Mouse (Mus musculus) midbrain, embryonic 10.5 days (tissue): ENCODE data around the gene Zdhhc19. TPM values are rescaled to one million over a fixed set of nuclear protein-coding genes. Genes with fewer than 3 reads are reported as not detected.
"Not testable (repeated sequence)": the region's sequence is repeated elsewhere in the genome, so short reads cannot be mapped to it uniquely, and the experiment has no call there.

Experiments
- DNase-seq: peaks from one replicate; pipeline ENCODE4 v3.0.0-alpha.2; 2017; ENCODE audit warnings: low spot score
- H3K27ac ChIP-seq: fragments of 300-500 bp; sonication (generic); replicated peaks from 2 replicates; pipeline ENCODE4 v1.5.1; 2016; ENCODE audit warnings: mild to moderate bottlenecking
- H3K27me3 ChIP-seq: fragments of 300-500 bp; sonication (generic); 2 replicates; pipeline ENCODE4 v1.6.1; 2016; ENCODE audit warnings: low read depth, mild to moderate bottlenecking; ENCODE audit not compliant: poor library complexity, severe bottlenecking
- H3K36me3 ChIP-seq: fragments of 300-500 bp; sonication (generic); 2 replicates; pipeline ENCODE4 v1.6.1; 2016; ENCODE audit warnings: mild to moderate bottlenecking, moderate library complexity
- H3K4me1 ChIP-seq: fragments of 300-500 bp; sonication (generic); 2 replicates; pipeline ENCODE4 v1.6.1; 2016
- H3K4me3 ChIP-seq: fragments of 300-500 bp; sonication (generic); 2 replicates; pipeline ENCODE4 v1.5.1; 2016; ENCODE audit warnings: mild to moderate bottlenecking, moderate library complexity
- H3K9me3 ChIP-seq: fragments of 300-500 bp; sonication (generic); replicated peaks from 2 replicates; pipeline ENCODE4 v1.6.1; 2016; ENCODE audit warnings: mild to moderate bottlenecking
- WGBS: fragments of 180-500 bp; shearing (Covaris S2); methylation state at CpG from one replicate; pipeline ENCODE4 v1.1.7; 2016; 5-methylcytosine and 5-hydroxymethylcytosine counted together
- polyA plus RNA-seq: library from polyadenylated mRNA; unstranded; fragments of >200 nt; fragmentation: Nextera tagmentation; extraction: Ambion mirVana; gene quantifications from 2 replicates; pipeline ENCODE4 v1.2.1, GENCODE M21; 2016

Zdhhc19 gene
- polyA plus RNA-seq, 1 experiment from 2014 or later: not detected

GRCm38 (mm10) chr16:32464908-32465307 is 31.2 kb upstream of the Zdhhc19 start:
- DNase-seq: no peak
- WGBS: 0% methylated on average over 1 of the region's 1 CpGs
- Histone ChIP-seq H3K36me3 (peaks cover 57% of the 10 kb centered on the region), H3K4me3 (no peak overlapping the region), H3K9me3 (no peaks in the 10 kb centered on the region), H3K4me1 (no peaks in the 10 kb centered on the region), H3K27ac (no peak overlapping the region), H3K27me3 (no peaks in the 10 kb centered on the region)

DNA sequence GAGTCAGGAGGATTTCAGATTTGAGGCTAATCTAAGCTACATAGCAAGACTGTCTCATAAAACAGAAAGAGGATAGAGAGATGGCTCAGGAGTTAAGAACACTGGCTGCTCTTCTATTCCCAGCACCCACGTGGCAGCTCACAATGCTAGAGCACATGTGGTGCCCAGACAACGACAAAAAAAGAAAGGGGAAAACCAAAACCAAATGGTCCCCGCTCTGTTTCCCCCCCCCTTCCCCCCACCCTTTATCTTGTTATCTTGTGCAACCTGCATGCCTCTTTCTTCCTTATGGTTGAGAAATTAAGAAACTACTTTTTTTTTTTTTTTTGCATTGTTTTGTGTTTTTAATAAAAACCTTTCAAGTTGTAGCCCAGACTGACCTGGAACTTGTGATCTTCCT is 27.6 kb upstream of the Zdhhc19 start:
- H3K4me1 ChIP-seq: peaks cover 5% of the 10 kb centered on the region; the same call in 1 of the 2 replicates
- no peaks in the 10 kb centered on the region for H3K9me3 ChIP-seq
- no peak overlapping the region for H3K27ac ChIP-seq
- H3K27me3 ChIP-seq: no peaks in the 10 kb centered on the region
- 83% methylated on average over 3 of the region's 3 CpGs for WGBS
- no peak for DNase-seq
- peaks cover 78% of the 10 kb centered on the region for H3K36me3 ChIP-seq
- H3K4me3 ChIP-seq: no peak overlapping the region

- Histone ChIP-seq H3K27ac (no peak overlapping the region), H3K9me3 (no peaks in the 10 kb centered on the region), H3K36me3 (peaks cover 67% of the 10 kb centered on the region), H3K4me1 (peaks cover 5% of the 10 kb centered on the region; the same call in 1 of the 2 replicates), H3K27me3 (no peaks in the 10 kb centered on the region), H3K4me3 (no peak overlapping the region)
- no peak for DNase-seq
- 86% methylated on average over 5 of the region's 5 CpGs for WGBS
These were observed 26.5 kb upstream of the Zdhhc19 start for GRCm38 (mm10) chr16:32469404-32470105.

DNA sequence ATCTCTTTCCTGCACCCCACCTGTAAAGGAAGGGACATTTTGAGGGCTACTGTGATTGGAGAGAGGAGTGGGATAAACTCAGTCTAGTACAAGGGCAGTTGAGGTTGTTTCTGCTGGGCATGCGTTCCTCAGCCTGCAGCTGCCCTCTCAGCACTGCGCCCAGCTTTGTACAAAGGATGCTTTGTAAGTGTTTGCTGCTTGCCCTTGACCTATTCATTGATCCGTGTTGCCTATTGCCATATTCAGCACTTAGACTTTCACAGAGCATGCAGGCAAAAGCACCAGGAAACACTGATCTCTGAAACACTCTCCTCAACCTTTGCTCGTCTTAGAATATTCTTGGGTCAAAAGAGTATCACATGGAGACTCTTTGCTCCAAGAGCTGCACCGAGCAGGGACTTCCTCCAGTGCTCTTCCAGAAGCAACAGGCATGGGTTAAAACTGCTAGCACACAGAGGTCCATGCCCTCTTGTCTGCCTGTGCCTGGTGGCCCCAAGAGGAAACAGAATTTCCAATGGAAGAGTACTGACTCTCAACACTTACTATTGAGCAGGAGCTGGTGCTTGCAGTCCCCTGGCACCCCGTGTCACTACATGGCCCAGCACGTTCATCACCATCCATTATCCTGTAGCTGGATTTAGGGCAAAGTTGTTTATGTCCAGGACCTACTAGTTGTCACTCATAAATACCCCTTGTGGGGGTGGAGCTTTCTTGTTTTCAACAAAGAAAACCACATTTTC is 23.6 kb upstream of the Zdhhc19 start:
- H3K27me3 ChIP-seq: no peaks in the 10 kb centered on the region
- no peak for DNase-seq
- peaks cover 53% of the 10 kb centered on the region for H3K36me3 ChIP-seq
- peaks cover 5% of the 10 kb centered on the region; the same call in 1 of the 2 replicates for H3K4me1 ChIP-seq
- 86% methylated on average over 7 of the region's 7 CpGs for WGBS
- no peak overlapping the region for H3K4me3 ChIP-seq
- no peak overlapping the region; the same call in 1 of the 2 replicates for H3K27ac ChIP-seq
- no peaks in the 10 kb centered on the region for H3K9me3 ChIP-seq

- Histone ChIP-seq H3K27ac (no peak overlapping the region), H3K4me3 (no peak overlapping the region), H3K9me3 (no peaks in the 10 kb centered on the region), H3K36me3 (peaks cover 8% of the 10 kb centered on the region), H3K27me3 (no peaks in the 10 kb centered on the region), H3K4me1 (peaks cover 3% of the 10 kb centered on the region; the same call in 1 of the 2 replicates)
- WGBS: 91% methylated on average over 6 of the region's 6 CpGs
- DNase-seq: no peak
These were observed 18.8 kb upstream of the Zdhhc19 start for GRCm38 (mm10) chr16:32477315-32477714.

DNA sequence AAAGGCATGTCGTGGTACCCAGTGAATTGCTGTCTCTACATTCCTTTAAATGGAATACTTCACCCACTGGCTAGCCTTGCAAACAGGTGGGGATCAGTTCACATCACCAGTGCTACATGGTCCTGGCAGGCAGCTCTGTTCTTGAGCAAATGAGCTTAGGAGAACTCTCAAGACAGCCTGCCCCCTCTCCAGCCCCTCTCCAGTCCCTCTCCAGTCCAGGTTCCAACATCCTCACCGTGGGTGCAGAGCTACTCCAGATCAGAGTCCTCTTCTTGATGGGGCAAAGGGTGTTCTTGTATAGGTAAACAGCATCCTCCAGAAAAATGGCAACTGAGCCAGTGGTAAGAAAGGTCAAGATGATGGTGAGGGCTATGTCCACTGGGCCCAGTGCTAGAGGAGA is 16.6 kb upstream of the Zdhhc19 start:
- no peak overlapping the region for H3K27ac ChIP-seq
- WGBS: 70% methylated on average over 2 of the region's 2 CpGs
- H3K4me3 ChIP-seq: no peak overlapping the region
- no peaks in the 10 kb centered on the region for H3K27me3 ChIP-seq
- DNase-seq: no peak
- H3K4me1 ChIP-seq: peaks cover 6% of the 10 kb centered on the region
- no peaks in the 10 kb centered on the region for H3K9me3 ChIP-seq
- no peaks in the 10 kb centered on the region for H3K36me3 ChIP-seq

- no peak overlapping the region for H3K4me3 ChIP-seq
- no peaks in the 10 kb centered on the region for H3K36me3 ChIP-seq
- no peaks in the 10 kb centered on the region for H3K27me3 ChIP-seq
- DNase-seq: no peak
- WGBS: 51% methylated on average over 7 of the region's 7 CpGs
- H3K9me3 ChIP-seq: no peaks in the 10 kb centered on the region
- no peak overlapping the region; the same call in 1 of the 2 replicates for H3K27ac ChIP-seq
- peaks cover 20% of the 10 kb centered on the region for H3K4me1 ChIP-seq
These were observed 11.6 kb upstream of the Zdhhc19 start for GRCm38 (mm10) chr16:32484431-32484871.

- Histone ChIP-seq H3K36me3 (no peaks in the 10 kb centered on the region), H3K4me1 (peaks cover 20% of the 10 kb centered on the region), H3K27me3 (no peaks in the 10 kb centered on the region), H3K4me3 (no peak overlapping the region), H3K27ac (no peak overlapping the region), H3K9me3 (no peaks in the 10 kb centered on the region)
- DNase-seq: no peak
- WGBS: 85% methylated on average over 2 of the region's 2 CpGs
These were observed 10.9 kb upstream of the Zdhhc19 start for GRCm38 (mm10) chr16:32485209-32485608.

DNA sequence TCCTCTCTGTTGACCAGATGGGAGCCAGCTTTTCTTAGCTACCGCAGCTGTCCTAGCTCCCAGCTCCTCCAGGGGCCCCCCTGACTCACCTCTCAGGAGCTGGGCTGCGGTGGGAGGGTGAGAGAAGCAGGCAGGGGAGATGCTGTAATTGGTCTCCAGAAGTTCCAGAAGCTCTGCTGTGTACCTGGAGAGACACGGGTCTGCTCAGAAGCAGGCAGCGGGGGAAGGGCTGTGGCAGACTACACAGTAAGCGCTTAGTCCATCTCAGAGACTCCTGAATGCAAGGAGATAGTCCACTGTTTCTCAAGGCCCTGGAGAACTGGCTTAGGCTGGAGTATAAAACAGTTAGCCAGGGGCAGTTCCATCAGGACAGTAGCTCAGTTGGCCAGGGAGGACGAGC is 10.0 kb upstream of the Zdhhc19 start:
- no peaks in the 10 kb centered on the region for H3K36me3 ChIP-seq
- no peak overlapping the region for H3K27ac ChIP-seq
- H3K4me1 ChIP-seq: peaks cover 20% of the 10 kb centered on the region
- H3K27me3 ChIP-seq: no peaks in the 10 kb centered on the region
- H3K4me3 ChIP-seq: no peak overlapping the region
- H3K9me3 ChIP-seq: no peaks in the 10 kb centered on the region
- DNase-seq: no peak
- WGBS: 83% methylated on average over 6 of the region's 6 CpGs

- WGBS: 61% methylated on average over 15 of the region's 15 CpGs
- Histone ChIP-seq H3K36me3 (no peaks in the 10 kb centered on the region), H3K27me3 (no peaks in the 10 kb centered on the region), H3K9me3 (no peaks in the 10 kb centered on the region), H3K27ac (no peak within 1 kb of the TSS), H3K4me3 (no peak within 1 kb of the TSS), H3K4me1 (peaks cover 20% of the 10 kb centered on the region)
- DNase-seq: no peak
These were observed 8.6 kb upstream of the Zdhhc19 start, which contains the start of gene Slc51a for GRCm38 (mm10) chr16:32487234-32488111. Gene Slc51a, minus strand, starts transcription at chr16:32487879.

DNA sequence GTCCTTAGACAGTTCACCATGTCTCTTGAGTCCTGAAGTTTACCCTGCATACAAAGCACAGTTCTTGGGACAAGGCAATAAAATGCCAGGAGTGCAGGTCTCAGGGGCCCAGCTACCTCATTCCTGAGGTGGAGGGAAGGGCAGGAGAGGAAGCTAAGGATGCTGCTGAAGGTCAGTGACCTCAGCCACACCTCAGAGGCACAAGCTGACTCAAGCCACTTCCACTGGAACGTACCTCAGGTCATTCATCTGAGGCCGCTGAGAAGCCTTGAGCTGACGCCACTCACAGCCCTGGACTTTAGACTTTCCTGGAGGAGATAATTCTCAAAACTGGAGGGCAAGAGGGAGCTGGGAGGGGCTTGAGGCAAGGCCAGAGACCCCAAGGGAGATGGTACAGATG is 7.1 kb upstream of the Zdhhc19 start:
- Histone ChIP-seq H3K4me1 (peaks cover 18% of the 10 kb centered on the region), H3K9me3 (no peaks in the 10 kb centered on the region), H3K27me3 (no peaks in the 10 kb centered on the region), H3K27ac (no peak overlapping the region), H3K4me3 (no peak overlapping the region), H3K36me3 (no peaks in the 10 kb centered on the region)
- no peak for DNase-seq
- 93% methylated on average over 3 of the region's 3 CpGs for WGBS

DNA sequence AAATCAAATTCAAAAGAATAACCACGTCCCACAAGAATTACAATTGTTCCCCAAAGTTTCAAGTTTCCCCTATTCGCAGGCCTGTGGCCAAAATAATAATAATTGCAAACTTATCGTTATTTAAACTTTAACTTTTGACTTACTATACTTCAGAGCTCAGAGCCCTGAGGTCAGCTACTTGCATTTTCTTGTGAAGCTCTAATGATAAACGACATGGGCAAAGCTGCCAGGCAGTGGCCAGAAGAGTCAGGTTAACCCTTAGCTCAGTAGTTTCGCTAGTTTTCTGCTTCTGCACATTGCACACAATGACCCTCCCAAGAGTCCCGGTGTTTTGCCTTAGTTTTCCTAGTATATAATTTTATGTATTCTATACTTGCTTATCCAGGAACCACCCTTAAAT is 1.7 kb upstream of the Zdhhc19 start:
- not testable (repeated sequence) for H3K9me3 ChIP-seq, H3K36me3 ChIP-seq, H3K4me3 ChIP-seq, DNase-seq, H3K27me3 ChIP-seq, H3K27ac ChIP-seq, H3K4me1 ChIP-seq
- 78% methylated on average over 6 of the region's 6 CpGs for WGBS
